Mouse (Mus musculus) CH12.LX (cell line): Measurements from ENCODE around the gene Ifi211. TPM values are rescaled to one million over a fixed set of nuclear protein-coding genes. Genes with fewer than 3 reads are reported as not detected.
"Not testable (repeated sequence)": the region's sequence is repeated elsewhere in the genome, so short reads cannot be mapped to it uniquely, and the experiment has no call there.

Experiments used
- DNase-seq: peaks from one replicate; pipeline ENCODE4 v3.0.0-alpha.2; 2013; ENCODE audit errors: extremely low read depth
- H3K27ac ChIP-seq: 2 replicates; pipeline ENCODE4 v1.5.1; 2012; ENCODE audit warnings: low read depth, mild to moderate bottlenecking, control low read depth, moderate library complexity; ENCODE audit not compliant: insufficient read depth
- H3K27me3 ChIP-seq: replicated peaks from 2 replicates; pipeline ENCODE3; 2012; ENCODE audit warnings: inconsistent platforms
- H3K36me3 ChIP-seq, 2 experiments: replicated peaks in 1 of 2; 2 replicates each; pipeline versions ENCODE3 to v1.6.1; 2012; ENCODE audit warnings: inconsistent platforms in 1 of 2, low read length in 1 of 2, mild to moderate bottlenecking in 1 of 2, mixed read lengths in 1 of 2, moderate library complexity in 1 of 2; ENCODE audit not compliant: control insufficient read depth in 1 of 2, insufficient read depth in 1 of 2
- H3K4me1 ChIP-seq, 2 experiments: 2 replicates each; pipeline ENCODE4 v1.6.1; 2012; ENCODE audit warnings: inconsistent platforms in 1 of 2, moderate library complexity in 1 of 2; ENCODE audit not compliant: insufficient read depth in 2 of 2, control insufficient read depth in 1 of 2
- H3K4me2 ChIP-seq: 2 replicates; pipeline ENCODE4 v1.6.1; 2012; ENCODE audit warnings: low read depth, mild to moderate bottlenecking, control low read depth; ENCODE audit not compliant: poor library complexity, insufficient read depth, severe bottlenecking
- H3K4me3 ChIP-seq, 3 experiments: fragments of 150-350 bp in 1 of 3; sonication (generic) in 1 of 3; replicated peaks in 1 of 3; 2 replicates each; pipeline versions ENCODE3 to v1.5.1; 2011 to 2012; ENCODE audit warnings: low read depth in 2 of 3, low read length in 2 of 3, mild to moderate bottlenecking in 2 of 3, moderate library complexity in 2 of 3, control low read depth in 1 of 3, improper control_type of control experiment in 1 of 3, inconsistent platforms in 1 of 3, mixed read lengths in 1 of 3; ENCODE audit not compliant: poor library complexity in 1 of 3
- H3K79me2 ChIP-seq: replicated peaks from 2 replicates; pipeline ENCODE4 v1.6.1; 2012; ENCODE audit warnings: mild to moderate bottlenecking, moderate library complexity; ENCODE audit not compliant: control insufficient read depth, poor library complexity, insufficient read depth, severe bottlenecking; ENCODE audit errors: extremely low read depth
- H3K9ac ChIP-seq: 2 replicates; pipeline ENCODE4 v1.6.1; 2012; ENCODE audit warnings: low read depth, mild to moderate bottlenecking, control low read depth, moderate library complexity; ENCODE audit not compliant: insufficient read depth
- H3K9me3 ChIP-seq: replicated peaks from 2 replicates; pipeline ENCODE3; 2012; ENCODE audit warnings: low read length, inconsistent platforms, mixed read lengths
- CHD1 ChIP-seq: IDR thresholded peaks from 2 replicates; pipeline ENCODE4 v1.6.1; 2012; ENCODE audit warnings: low read depth, low read length, improper control_type of control experiment, inconsistent platforms
- CTCF ChIP-seq, 2 experiments: IDR thresholded peaks in 1 of 2; conservative IDR thresholded peaks in 1 of 2; 2 replicates each; pipeline ENCODE4 v1.5.1; 2011 to 2012; ENCODE audit warnings: low read depth in 2 of 2, low read length in 2 of 2, improper control_type of control experiment in 1 of 2, inconsistent platforms in 1 of 2, mild to moderate bottlenecking in 1 of 2, moderate library complexity in 1 of 2
- ELF1 ChIP-seq: IDR thresholded peaks from 2 replicates; pipeline ENCODE4 v1.6.1; 2014; ENCODE audit warnings: low read depth, mild to moderate bottlenecking, inconsistent platforms, low read length, improper control_type of control experiment
- ETS1 ChIP-seq: conservative IDR thresholded peaks from 2 replicates; pipeline ENCODE4 v1.6.1; 2012; ENCODE audit warnings: low read depth, mild to moderate bottlenecking, inconsistent platforms, low read length, improper control_type of control experiment, moderate library complexity
- HCFC1 ChIP-seq: IDR thresholded peaks from 2 replicates; pipeline ENCODE4 v1.6.1; 2012; ENCODE audit warnings: low read depth, mild to moderate bottlenecking, inconsistent platforms, low read length, improper control_type of control experiment
- JUN ChIP-seq: IDR thresholded peaks from 2 replicates; pipeline ENCODE4 v1.6.1; 2011; ENCODE audit warnings: low read depth, mild to moderate bottlenecking, low read length, improper control_type of control experiment, moderate library complexity; ENCODE audit not compliant: insufficient read depth
- JUND ChIP-seq: conservative IDR thresholded peaks from 2 replicates; pipeline ENCODE4 v1.6.1; 2011; ENCODE audit warnings: low read depth, low read length, improper control_type of control experiment
- MAX ChIP-seq: IDR thresholded peaks from 2 replicates; pipeline ENCODE4 v1.6.1; 2011; ENCODE audit warnings: low read length, improper control_type of control experiment
- MYC ChIP-seq: IDR thresholded peaks from 2 replicates; pipeline ENCODE4 v1.6.1; 2011; ENCODE audit warnings: low read depth, mild to moderate bottlenecking, improper control_type of control experiment, low read length
- PAX5 ChIP-seq: IDR thresholded peaks from 2 replicates; pipeline ENCODE4 v1.6.1; 2012; ENCODE audit warnings: low read length, inconsistent platforms, mixed read lengths
- POLR2AphosphoS2 ChIP-seq: IDR thresholded peaks from 2 replicates; pipeline ENCODE4 v1.6.1; 2011; ENCODE audit warnings: low read depth, low read length, improper control_type of control experiment
- RAD21 ChIP-seq: IDR thresholded peaks from 2 replicates; pipeline ENCODE4 v1.6.1; 2011; ENCODE audit warnings: low read depth, mild to moderate bottlenecking, low read length, improper control_type of control experiment, moderate library complexity
- TBP ChIP-seq: conservative IDR thresholded peaks from 2 replicates; pipeline ENCODE4 v1.6.1; 2011; ENCODE audit warnings: low read depth, low read length, improper control_type of control experiment
- USF1 ChIP-seq: IDR thresholded peaks from 2 replicates; pipeline ENCODE4 v1.6.1; 2014; ENCODE audit warnings: low read depth, mild to moderate bottlenecking, inconsistent platforms, low read length, improper control_type of control experiment
- ZKSCAN1 ChIP-seq: IDR thresholded peaks from 2 replicates; pipeline ENCODE4 v1.6.1; 2012; ENCODE audit warnings: low read depth, inconsistent platforms, low read length, improper control_type of control experiment, borderline replicate concordance
- dilution Hi-C: fragments of 300-500 bp; cut with MboI; formaldehyde crosslinking; loops from 2 replicates; pipeline ENCODE4 v1.14.3; 2020; ENCODE audit warnings: low sequenced_read_pairs; ENCODE audit not compliant: extremely low pct_unique_long_range_greater_than_20kb, extremely low pct_ligation_motif_present
- in situ Hi-C: fragments of 300-500 bp; cut with MboI; formaldehyde crosslinking; loops from 3 replicates; pipeline ENCODE4 v1.14.3; 2019; ENCODE audit warnings: low sequenced_read_pairs, low pct_ligation_motif_present, low pct_unique_long_range_greater_than_20kb, mixed read lengths
- polyA plus RNA-seq: library from polyadenylated mRNA; unstranded; fragments of >175 nt; gene quantifications from 2 replicates; pipeline ENCODE4 v1.2.1, GENCODE M21; 2012; ENCODE audit warnings: low read depth; ENCODE audit not compliant: insufficient read length
- total RNA-seq, 2 experiments: library from RNA; depleted of rRNA; stranded (reverse); fragments of 300-350 nt in 1 of 2; fragments of >200 nt in 1 of 2; gene quantifications; 2 replicates each; pipeline ENCODE4 v1.2.3; 2012 to 2014

Ifi211 gene
- total and polyA plus RNA-seq, 3 experiments: 57.8 to 114 (median 66.6) TPM

- H3K79me2 ChIP-seq: no peaks in the 10 kb centered on the region
- no peaks in the 10 kb centered on the region for H3K27me3 ChIP-seq
- H3K9me3 ChIP-seq: no peaks in the 10 kb centered on the region
- no peak overlapping the region for H3K9ac ChIP-seq
- no peak overlapping the region for H3K4me2 ChIP-seq
- H3K4me3 ChIP-seq: no peak overlapping the region
- in situ Hi-C loops (no loop called here), dilution Hi-C loops (no loop called here)
- no peaks in the 10 kb centered on the region for H3K36me3 ChIP-seq
- DNase-seq: no peak
- no peak overlapping the region for H3K27ac ChIP-seq
- TF ChIP-seq JUND (no peak), CTCF (conservative IDR thresholded peaks at IDR 0.05 in 1 of 2, IDR thresholded peaks at IDR 0.05 in 1 of 2; ENCODE audit: low read depth in 2 of 2, low read length in 2 of 2) (no peak), ZKSCAN1 (no peak), TBP (no peak), POLR2AphosphoS2 (no peak), USF1 (no peak), ELF1 (no peak), CHD1 (no peak), JUN (no peak), MAX (no peak), MYC (no peak), RAD21 (no peak), HCFC1 (no peak), PAX5 (no peak)
- peaks cover 0 to 8% of the 10 kb centered on the region in 2 experiments; a peak in 2 of 4 replicates for H3K4me1 ChIP-seq
These were observed 42.4 kb upstream of the Ifi211 start for GRCm38 (mm10) chr1:173955071-173955796.

GRCm38 (mm10) chr1:173953563-173953962 is 40.7 kb upstream of the Ifi211 start:
- no peak overlapping the region for H3K4me3 ChIP-seq
- no peak overlapping the region for H3K9ac ChIP-seq
- no peak for TF ChIP-seq ETS1
- no peaks in the 10 kb centered on the region for H3K27me3 ChIP-seq
- no peaks in the 10 kb centered on the region for H3K79me2 ChIP-seq
- peaks cover 0 to 19% of the 10 kb centered on the region in 2 experiments; a peak in 2 of 4 replicates for H3K4me1 ChIP-seq
- no peak overlapping the region for H3K27ac ChIP-seq
- in situ Hi-C loops: no loop called here
- no peaks in the 10 kb centered on the region for H3K9me3 ChIP-seq
- no peaks in the 10 kb centered on the region for H3K36me3 ChIP-seq
- DNase-seq: no peak
- dilution Hi-C loops: no loop called here
- no peak overlapping the region for H3K4me2 ChIP-seq

- H3K36me3 ChIP-seq, H3K27me3 ChIP-seq, H3K27ac ChIP-seq, H3K9ac ChIP-seq, dilution Hi-C loops, H3K79me2 ChIP-seq, H3K9me3 ChIP-seq, H3K4me3 ChIP-seq, H3K4me2 ChIP-seq, in situ Hi-C loops: not testable (repeated sequence)
- peak; percentile 17 for DNase-seq
- peaks cover 0 to 19% of the 10 kb centered on the region in 2 experiments; a peak in 2 of 4 replicates for H3K4me1 ChIP-seq
These were observed 36.2 kb upstream of the Ifi211 start for GRCm38 (mm10) chr1:173949044-173949443.

GRCm38 (mm10) chr1:173942780-173943066 is 29.9 kb upstream of the Ifi211 start:
- H3K4me3 ChIP-seq, H3K4me1 ChIP-seq, H3K9ac ChIP-seq, H3K27me3 ChIP-seq, in situ Hi-C loops, H3K79me2 ChIP-seq, dilution Hi-C loops, H3K27ac ChIP-seq, H3K36me3 ChIP-seq, H3K9me3 ChIP-seq: not testable (repeated sequence)
- peak; percentile 20 for DNase-seq
- H3K4me2 ChIP-seq: peak overlapping the region; percentile 12; the same call in 1 of the 2 replicates
